Mouse (Mus musculus) embryonic fibroblast, embryonic 13.5 days (primary cell): ENCODE results near the gene Astl. TPM values are rescaled to one million over a fixed set of nuclear protein-coding genes. Genes with fewer than 3 reads are reported as not detected.

ENCODE experiments used
- H3K27ac ChIP-seq: 2 replicates; pipeline ENCODE4 v1.5.1; 2012; ENCODE audit warnings: low read length, control low read depth, inconsistent platforms; ENCODE audit not compliant: insufficient read depth
- H3K4me1 ChIP-seq: 2 replicates; pipeline ENCODE4 v1.6.1; 2011; ENCODE audit warnings: low read length; ENCODE audit not compliant: control insufficient read depth, insufficient read depth
- H3K4me3 ChIP-seq: 2 replicates; pipeline ENCODE4 v1.5.1; 2011; ENCODE audit warnings: mild to moderate bottlenecking, control low read depth, low read length; ENCODE audit not compliant: insufficient read depth
- CTCF ChIP-seq: IDR thresholded peaks from 2 replicates; pipeline ENCODE4 v1.5.1; 2011; ENCODE audit warnings: mild to moderate bottlenecking, control low read depth, low read length, moderate library complexity, borderline replicate concordance; ENCODE audit not compliant: insufficient read depth
- POLR2A ChIP-seq: IDR thresholded peaks from 2 replicates; pipeline ENCODE4 v1.6.1; 2011; ENCODE audit warnings: low read depth, mild to moderate bottlenecking, control low read depth, low read length, moderate library complexity
- polyA plus RNA-seq: library from polyadenylated mRNA; stranded (reverse); fragments of >200 nt; gene quantifications from 2 replicates; pipeline ENCODE4 v1.2.4, GENCODE M21; 2011; ENCODE audit warnings: low read depth; ENCODE audit not compliant: missing spikeins, insufficient read length

Astl gene
- polyA plus RNA-seq, 1 experiment = not detected

DNA sequence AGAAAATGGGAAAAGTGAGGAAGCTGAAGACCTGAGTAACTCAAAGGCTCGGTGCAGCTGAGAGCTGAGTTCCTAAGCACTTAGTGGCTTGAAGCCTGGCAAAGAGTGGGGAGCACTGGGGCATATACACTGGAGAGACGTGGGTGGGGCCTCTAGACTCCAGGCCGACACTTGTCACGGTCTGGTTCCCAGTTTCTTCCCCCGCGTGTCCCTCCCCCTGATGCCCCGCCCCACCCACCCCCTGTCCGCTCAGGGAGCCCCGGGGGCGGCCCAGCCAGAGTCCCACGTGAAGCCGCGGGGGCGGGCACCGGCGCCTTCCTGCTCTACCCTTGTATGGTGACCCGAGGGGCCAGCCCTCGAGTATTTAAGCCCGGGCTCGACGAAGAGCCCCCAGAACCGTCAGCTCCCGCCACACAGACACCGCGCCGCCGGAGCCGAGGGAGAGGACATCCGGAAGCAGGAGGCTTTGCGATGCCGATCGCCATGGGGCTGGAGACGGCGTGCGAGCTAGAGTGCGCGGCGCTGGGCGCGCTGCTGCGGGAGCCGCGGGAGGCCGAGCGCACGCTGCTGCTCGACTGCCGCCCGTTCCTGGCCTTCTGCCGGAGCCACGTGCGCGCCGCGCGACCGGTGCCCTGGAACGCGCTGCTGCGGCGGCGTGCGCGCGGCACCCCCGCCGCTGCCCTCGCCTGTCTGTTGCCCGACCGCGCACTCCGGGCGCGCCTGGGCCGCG, 2.5 kb upstream of the Astl start, which contains the start of gene Dusp2:
Dusp2 (plus strand) TSS at position 393 of the 730 bp plus-strand sequence.
- TF ChIP-seq CTCF (no peak), POLR2A (peak; percentile 45)
- no peaks in the 10 kb centered on the region for H3K4me1 ChIP-seq
- H3K4me3 ChIP-seq = peak within 1 kb of the TSS; percentile 45
- H3K27ac ChIP-seq = no peak within 1 kb of the TSS

DNA sequence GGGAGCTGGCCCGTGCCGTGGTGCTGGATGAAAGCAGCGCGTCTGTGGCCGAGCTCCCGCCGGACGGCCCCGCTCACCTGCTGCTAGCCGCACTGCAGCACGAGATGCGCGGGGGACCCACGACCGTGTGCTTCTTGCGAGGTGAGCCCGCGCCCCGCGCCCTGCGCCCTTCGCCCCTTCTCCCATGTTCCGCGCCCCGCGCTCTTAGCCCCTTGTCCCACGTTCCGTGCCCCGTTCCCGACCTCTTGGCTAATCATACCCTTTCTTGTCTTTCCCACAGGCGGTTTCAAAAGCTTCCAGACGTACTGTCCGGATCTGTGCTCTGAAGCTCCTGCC, 2.0 kb upstream of the Astl start:
- TF ChIP-seq CTCF = no peak
- no peak overlapping the region for H3K27ac ChIP-seq
- H3K4me3 ChIP-seq = peak overlapping the region; percentile 45
- H3K4me1 ChIP-seq = no peaks in the 10 kb centered on the region

DNA sequence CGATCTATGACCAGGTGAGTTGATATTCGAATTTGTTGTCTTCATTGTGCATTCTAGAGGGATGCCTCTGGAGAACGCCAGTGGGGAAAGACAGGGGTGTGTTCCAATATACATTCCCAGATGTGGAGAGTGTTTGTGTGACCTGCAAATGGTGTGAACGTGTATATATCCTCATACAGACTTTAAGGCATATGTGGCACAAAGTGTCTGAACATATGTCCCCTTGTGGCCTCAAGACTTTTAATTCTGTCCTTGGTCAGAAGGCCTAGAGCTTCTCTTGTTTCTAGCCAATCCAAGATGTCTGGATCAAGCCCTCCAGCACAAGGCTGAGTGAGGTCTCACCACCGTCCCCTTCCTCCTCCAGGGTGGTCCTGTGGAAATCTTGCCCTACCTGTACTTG, 1.6 kb upstream of the Astl start:
- H3K27ac ChIP-seq = no peak overlapping the region
- H3K4me3 ChIP-seq = peak overlapping the region; percentile 45; the same call in 1 of the 2 replicates
- TF ChIP-seq POLR2A = no peak
- no peak for TF ChIP-seq CTCF
- H3K4me1 ChIP-seq = no peaks in the 10 kb centered on the region

DNA sequence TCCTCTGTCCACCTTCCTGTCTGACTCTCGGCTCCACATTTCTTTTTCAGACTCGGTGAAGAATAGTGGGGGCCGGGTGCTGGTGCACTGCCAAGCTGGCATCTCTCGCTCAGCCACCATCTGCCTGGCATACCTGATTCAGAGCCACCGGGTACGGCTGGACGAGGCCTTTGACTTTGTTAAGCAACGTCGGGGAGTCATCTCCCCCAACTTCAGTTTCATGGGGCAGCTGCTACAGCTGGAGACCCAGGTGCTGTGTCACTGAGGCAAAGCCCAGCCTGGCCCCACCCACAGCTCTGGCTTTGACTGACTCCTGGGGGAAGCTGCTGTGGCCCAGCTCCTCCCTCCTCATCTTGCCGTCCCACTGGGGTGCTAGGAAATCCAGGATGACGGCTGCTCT, 908 bp upstream of the Astl start:
- Histone ChIP-seq H3K4me1 (no peaks in the 10 kb centered on the region), H3K27ac (no peak overlapping the region), H3K4me3 (no peak overlapping the region)
- TF ChIP-seq CTCF (no peak), POLR2A (no peak)

DNA sequence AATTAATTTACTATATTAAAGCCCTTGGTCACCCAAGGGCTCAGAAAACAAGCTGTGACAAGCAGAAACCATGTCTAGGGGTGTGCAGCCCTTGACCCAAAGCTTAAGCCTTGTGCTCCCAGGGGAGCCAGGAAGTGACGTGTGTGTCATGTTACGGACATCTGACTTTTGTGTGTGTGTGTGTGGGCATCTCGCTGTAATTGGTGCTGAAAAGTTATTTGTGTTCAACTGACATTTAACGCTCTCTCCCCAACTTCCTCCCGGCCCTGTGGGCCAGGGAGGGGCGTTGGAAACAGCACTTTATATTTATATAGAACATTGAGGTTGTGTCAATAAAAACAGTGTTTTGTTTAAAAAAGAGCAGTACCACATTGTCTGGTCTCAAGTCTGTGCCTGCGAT, 427 bp upstream of the Astl start:
- Histone ChIP-seq H3K27ac (no peak overlapping the region), H3K4me1 (no peaks in the 10 kb centered on the region), H3K4me3 (no peak overlapping the region)
- TF ChIP-seq CTCF = no peak
- TF ChIP-seq POLR2A = no peak

DNA sequence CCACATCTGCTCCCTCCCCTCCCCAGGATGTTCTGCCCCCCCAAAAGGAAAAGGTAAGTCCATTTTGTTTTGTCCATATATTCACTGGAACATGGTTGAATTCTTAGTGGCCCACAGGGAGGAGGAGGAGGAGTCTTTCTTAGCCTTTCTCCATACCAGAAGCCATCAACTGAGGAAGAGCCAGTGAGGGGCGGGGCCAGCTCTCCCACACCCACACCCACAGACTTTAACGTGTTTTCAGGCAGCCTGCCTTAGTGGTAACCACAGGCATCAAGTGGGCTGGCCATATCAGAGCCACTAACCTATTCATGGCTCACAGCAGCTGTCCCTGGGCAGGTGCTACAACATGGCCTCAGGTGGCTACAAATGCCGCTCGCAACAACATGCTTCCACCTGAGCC, 394 bp downstream of the Astl start:
- Histone ChIP-seq H3K27ac (no peak overlapping the region), H3K4me3 (no peak overlapping the region), H3K4me1 (no peaks in the 10 kb centered on the region)
- no peak for TF ChIP-seq CTCF
- TF ChIP-seq POLR2A = no peak

DNA sequence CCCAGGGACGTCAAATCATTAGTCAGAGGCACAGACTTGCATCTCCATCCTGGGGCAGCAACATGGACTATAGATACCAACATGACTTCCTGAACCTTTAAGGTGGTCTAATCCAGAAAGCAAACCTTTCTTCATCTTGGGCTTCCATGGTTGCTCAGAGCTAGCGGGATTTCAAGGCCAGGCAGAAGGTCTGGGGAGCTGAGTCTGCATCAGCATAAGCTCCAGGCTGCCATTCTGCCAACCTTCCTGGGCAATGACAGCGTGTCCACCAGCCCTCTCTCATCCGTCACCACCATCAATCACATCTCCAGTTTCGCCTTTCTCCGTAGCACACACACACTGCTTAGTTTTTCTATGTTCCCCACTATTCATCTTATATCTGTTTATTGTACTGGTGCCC, 823 bp downstream of the Astl start:
- Histone ChIP-seq H3K27ac (no peak overlapping the region), H3K4me3 (no peak overlapping the region), H3K4me1 (no peaks in the 10 kb centered on the region)
- TF ChIP-seq POLR2A = no peak
- no peak for TF ChIP-seq CTCF

DNA sequence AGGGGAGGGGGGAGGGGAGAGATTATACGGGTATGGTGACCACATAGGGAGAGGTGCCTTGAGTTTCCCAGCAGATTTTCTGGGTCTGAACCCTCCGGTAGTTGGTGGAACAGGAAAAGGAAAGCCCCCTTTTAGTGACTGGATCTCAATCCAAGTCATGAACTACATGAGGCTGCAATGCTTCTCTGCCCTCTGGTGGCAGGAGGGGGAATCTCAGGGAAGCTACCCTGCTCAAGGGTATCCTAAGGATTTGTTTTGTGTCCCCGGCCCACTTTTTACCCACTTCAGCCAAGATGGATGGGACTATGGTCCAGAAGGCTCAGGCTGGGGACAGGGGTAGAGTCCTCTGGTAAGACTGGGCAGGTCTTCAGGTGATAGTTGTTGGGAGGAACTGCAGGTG, 2.7 kb downstream of the Astl start:
- no peaks in the 10 kb centered on the region for H3K4me1 ChIP-seq
- no peak overlapping the region for H3K27ac ChIP-seq
- H3K4me3 ChIP-seq = no peak overlapping the region
- TF ChIP-seq CTCF (peak; percentile 67; the same call in 1 of the 2 replicates), POLR2A (no peak)

DNA sequence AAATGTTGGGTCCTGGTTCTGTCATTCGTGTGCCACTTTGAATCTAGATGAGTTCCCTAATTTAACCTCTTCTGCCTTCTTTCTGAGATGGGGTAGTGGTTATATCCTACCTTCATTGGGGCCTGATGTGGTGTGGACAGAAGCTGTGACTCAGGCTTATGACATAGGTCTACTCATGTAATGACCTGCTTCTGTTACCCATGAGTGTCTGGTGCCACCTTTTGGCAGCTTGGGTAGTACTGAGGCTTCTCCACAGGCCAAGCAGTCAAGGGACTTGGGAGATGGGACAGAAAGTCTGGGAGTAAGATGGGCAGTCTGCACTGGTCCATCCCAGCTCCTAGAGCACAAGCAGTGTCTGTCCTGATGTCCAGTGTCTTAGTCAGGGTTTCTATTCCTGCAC, 7.9 kb downstream of the Astl start:
- Histone ChIP-seq H3K4me1 (no peaks in the 10 kb centered on the region), H3K4me3 (no peak overlapping the region), H3K27ac (no peak overlapping the region)
- TF ChIP-seq POLR2A (no peak), CTCF (no peak)

DNA sequence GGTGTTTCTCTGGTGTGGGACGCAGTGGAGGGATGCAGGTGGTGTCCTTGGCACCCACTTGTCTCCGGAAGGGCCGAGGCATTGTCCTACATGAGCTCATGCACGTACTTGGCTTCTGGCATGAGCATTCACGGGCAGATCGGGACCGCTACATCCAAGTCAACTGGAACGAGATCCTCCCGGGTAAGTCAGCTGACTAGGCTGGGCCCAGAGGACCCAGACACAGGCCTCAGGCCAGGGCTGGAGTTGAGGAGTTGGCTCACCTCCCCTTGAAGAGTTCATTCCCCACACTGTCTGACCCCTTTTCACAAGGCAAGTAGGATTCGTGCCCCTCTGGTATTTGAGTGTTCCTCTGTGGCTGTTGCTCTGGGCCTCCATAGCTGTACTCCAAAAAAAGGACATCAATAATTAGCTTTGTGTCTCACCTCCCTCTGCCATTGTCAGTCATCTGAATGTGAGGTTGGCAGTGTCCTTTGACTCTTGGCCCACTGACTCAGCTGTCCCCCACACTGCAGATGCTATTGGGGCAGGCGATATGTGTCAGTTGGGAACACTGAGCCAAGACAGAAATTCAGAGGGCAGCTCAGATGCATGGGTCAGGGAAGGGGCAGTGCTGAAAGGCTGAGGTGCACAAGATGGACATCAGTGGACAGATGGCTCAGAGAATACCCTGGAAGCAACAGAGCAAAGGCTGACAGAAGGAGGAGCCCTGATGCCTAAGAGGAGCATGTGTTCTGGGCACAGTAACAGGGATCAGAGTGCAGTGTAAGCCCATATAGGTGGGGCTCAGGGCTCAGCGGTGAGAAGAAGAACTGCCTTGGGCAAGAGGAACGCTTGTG, 8.9 kb downstream of the Astl start:
- TF ChIP-seq POLR2A = no peak
- TF ChIP-seq CTCF = no peak
- no peaks in the 10 kb centered on the region for H3K4me1 ChIP-seq
- H3K27ac ChIP-seq = no peak overlapping the region

DNA sequence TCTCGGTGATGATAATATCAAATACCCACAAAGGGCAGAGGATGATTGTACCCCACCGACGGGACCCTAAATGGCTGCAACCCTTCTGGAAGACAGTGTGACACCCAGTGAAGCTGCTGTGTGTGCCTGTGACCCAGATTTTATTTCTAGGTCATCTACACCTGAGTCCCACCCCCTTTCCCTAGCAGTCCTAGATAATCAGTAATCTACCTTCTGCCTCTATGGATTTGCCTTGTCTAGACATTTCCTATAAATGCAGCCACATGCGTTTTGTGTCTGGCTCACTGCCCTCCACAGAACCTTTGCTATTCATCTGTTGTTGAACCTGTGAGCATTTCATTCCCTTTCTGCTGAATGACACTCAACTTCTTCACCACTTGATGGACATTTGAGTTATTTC, 15.4 kb downstream of the Astl start:
- Histone ChIP-seq H3K4me1 (no peaks in the 10 kb centered on the region), H3K27ac (no peak overlapping the region), H3K4me3 (no peak overlapping the region)
- TF ChIP-seq CTCF (no peak), POLR2A (no peak)

More for the DNA sequence above, 8.9 kb downstream of the Astl start:
- H3K4me3 ChIP-seq = no peak overlapping the region
